Mouse (Mus musculus): ENCODE measurements at regions not wholly inside any gene's neighbourhood (a gene's known extent, or its start where the extent isn't known, plus 50 kb on each side); places are given as distances from the start of the nearest gene placed in this dataset.

GRCm38 (mm10) chr8:44696066-44696853, 239.0 kb upstream of the Fat1 start:
- TF ChIP-seq CTCF (conservative IDR thresholded peaks at IDR 0.05; ENCODE audit: low read length) = no peak
- TF ChIP-seq POU5F1 (IDR thresholded peaks at IDR 0.05; ENCODE audit: borderline replicate concordance, low read length) = no peak
- no peak for TF ChIP-seq NANOG (IDR thresholded peaks at IDR 0.05; ENCODE audit: borderline replicate concordance, low read length)
